Mouse (Mus musculus) liver, embryonic 16.5 days (tissue): ENCODE results near the gene Ccdc33. TPM values are rescaled to one million over a fixed set of nuclear protein-coding genes. Genes with fewer than 3 reads are reported as not detected.

ENCODE experiments used
- ATAC-seq: fragments of 200-750 bp; cut with Nextera tagmentation; 2 replicates; pipeline ENCODE4 v1.8.0; 2017; ENCODE audit warnings: low read depth, mild to moderate bottlenecking, moderate number of reproducible peaks, moderate library complexity
- H3K27ac ChIP-seq: fragments of 300-500 bp; sonication (generic); 2 replicates; pipeline ENCODE4 v1.5.1; 2014; ENCODE audit warnings: mild to moderate bottlenecking, low read length
- H3K27me3 ChIP-seq: fragments of 300-500 bp; sonication (generic); 2 replicates; pipeline ENCODE4 v1.6.1; 2014; ENCODE audit warnings: low read depth, low read length, mixed read lengths; ENCODE audit not compliant: control insufficient read depth, insufficient read depth
- H3K36me3 ChIP-seq: fragments of 300-500 bp; sonication (generic); 2 replicates; pipeline ENCODE4 v1.6.1; 2014; ENCODE audit warnings: mild to moderate bottlenecking; ENCODE audit not compliant: control insufficient read depth, insufficient read depth
- H3K4me1 ChIP-seq: fragments of 300-500 bp; sonication (generic); 2 replicates; pipeline ENCODE4 v1.6.1; 2014; ENCODE audit warnings: low read depth, low read length, mixed read lengths; ENCODE audit not compliant: control insufficient read depth
- H3K4me2 ChIP-seq: fragments of 300-500 bp; sonication (generic); 2 replicates; pipeline ENCODE4 v1.6.1; 2014; ENCODE audit warnings: low read depth, low read length, mixed read lengths
- H3K4me3 ChIP-seq: fragments of 300-500 bp; sonication (generic); 2 replicates; pipeline ENCODE4 v1.5.1; 2014; ENCODE audit warnings: low read depth, mild to moderate bottlenecking, low read length
- H3K9ac ChIP-seq: fragments of 300-500 bp; sonication (generic); 2 replicates; pipeline ENCODE4 v1.6.1; 2014; ENCODE audit warnings: low read depth, low read length
- H3K9me3 ChIP-seq: fragments of 300-500 bp; sonication (generic); replicated peaks from 2 replicates; pipeline ENCODE4 v1.6.1; 2016; ENCODE audit warnings: low read length; ENCODE audit not compliant: control insufficient read depth
- WGBS: fragments of 180-500 bp; shearing (Covaris S2); extraction: QIAGEN DNeasy Blood & Tissue Kit; methylation state at CpG from one replicate; pipeline ENCODE4 v1.1.7; 2014; ENCODE audit not compliant: insufficient replicate concordance; 5-methylcytosine and 5-hydroxymethylcytosine counted together
- polyA plus RNA-seq: library from polyadenylated mRNA; unstranded; fragments of >200 nt; fragmentation: Nextera tagmentation; extraction: Ambion mirVana; gene quantifications from 2 replicates; pipeline ENCODE4 v1.2.1, GENCODE M21; 2015

Ccdc33 gene
- polyA plus RNA-seq, 1 experiment from 2014 or later, result not detected

GRCm38 (mm10) chr9:58115297-58115925, 3.2 kb downstream of the Ccdc33 start:
- WGBS, result 24% methylated on average over 7 of the region's 7 CpGs
- Histone ChIP-seq H3K4me3 (no peak overlapping the region), H3K27ac (no peak overlapping the region), H3K4me1 (no peaks in the 10 kb centered on the region; the same call in 1 of the 2 replicates), H3K36me3 (no peaks in the 10 kb centered on the region), H3K4me2 (no peak overlapping the region), H3K9me3 (no peaks in the 10 kb centered on the region), H3K27me3 (peaks cover 34% of the 10 kb centered on the region), H3K9ac (no peak overlapping the region)
- no peak for ATAC-seq

- ATAC-seq, result no peak
- Histone ChIP-seq H3K9me3 (no peaks in the 10 kb centered on the region), H3K27ac (no peak overlapping the region), H3K9ac (no peak overlapping the region), H3K4me3 (no peak overlapping the region), H3K36me3 (no peaks in the 10 kb centered on the region), H3K4me2 (no peak overlapping the region), H3K4me1 (no peaks in the 10 kb centered on the region; the same call in 1 of the 2 replicates), H3K27me3 (peaks cover 34% of the 10 kb centered on the region)
- WGBS, result 7% methylated on average over 9 of the region's 9 CpGs
Measured at GRCm38 (mm10) chr9:58114019-58114418, 4.6 kb downstream of the Ccdc33 start.

GRCm38 (mm10) chr9:58113279-58113884, 5.2 kb downstream of the Ccdc33 start:
- H3K4me3 ChIP-seq, result no peak overlapping the region

GRCm38 (mm10) chr9:58112866-58113278, 5.8 kb downstream of the Ccdc33 start:
- no peak for ATAC-seq
- Histone ChIP-seq H3K9me3 (no peaks in the 10 kb centered on the region), H3K4me1 (no peaks in the 10 kb centered on the region; the same call in 1 of the 2 replicates), H3K4me3 (no peak overlapping the region), H3K4me2 (no peak overlapping the region), H3K9ac (no peak overlapping the region), H3K27me3 (peaks cover 34% of the 10 kb centered on the region), H3K27ac (no peak overlapping the region), H3K36me3 (no peaks in the 10 kb centered on the region)
- 13% methylated on average over 6 of the region's 6 CpGs for WGBS

More at GRCm38 (mm10) chr9:58113279-58113884, 5.2 kb downstream of the Ccdc33 start:
- Histone ChIP-seq H3K4me2 (no peak overlapping the region), H3K9ac (no peak overlapping the region), H3K36me3 (no peaks in the 10 kb centered on the region), H3K9me3 (no peaks in the 10 kb centered on the region), H3K4me1 (no peaks in the 10 kb centered on the region; the same call in 1 of the 2 replicates), H3K27me3 (peaks cover 34% of the 10 kb centered on the region), H3K27ac (no peak overlapping the region)
- 6% methylated on average over 22 of the region's 22 CpGs for WGBS
- ATAC-seq, result no peak

- Histone ChIP-seq H3K4me1 (no peaks in the 10 kb centered on the region; the same call in 1 of the 2 replicates), H3K27ac (no peak overlapping the region), H3K4me2 (no peak overlapping the region), H3K36me3 (no peaks in the 10 kb centered on the region), H3K9ac (no peak overlapping the region), H3K27me3 (peaks cover 34% of the 10 kb centered on the region), H3K9me3 (no peaks in the 10 kb centered on the region), H3K4me3 (no peak overlapping the region)
- ATAC-seq, result no peak
- WGBS, result 23% methylated on average over 6 of the region's 6 CpGs
Measured at GRCm38 (mm10) chr9:58112321-58112751, 6.3 kb downstream of the Ccdc33 start.

GRCm38 (mm10) chr9:58111431-58111830, 7.2 kb downstream of the Ccdc33 start:
- H3K36me3 ChIP-seq, result no peaks in the 10 kb centered on the region
- 50% methylated on average over 6 of the region's 6 CpGs for WGBS
- peaks cover 34% of the 10 kb centered on the region for H3K27me3 ChIP-seq
- H3K9ac ChIP-seq, result no peak overlapping the region
- no peaks in the 10 kb centered on the region; the same call in 1 of the 2 replicates for H3K4me1 ChIP-seq
- H3K4me2 ChIP-seq, result no peak overlapping the region
- no peak overlapping the region for H3K4me3 ChIP-seq
- no peak overlapping the region for H3K27ac ChIP-seq
- H3K9me3 ChIP-seq, result no peaks in the 10 kb centered on the region
- ATAC-seq, result no peak

- H3K9ac ChIP-seq, result no peak overlapping the region
- H3K36me3 ChIP-seq, result no peaks in the 10 kb centered on the region
- peaks cover 32% of the 10 kb centered on the region for H3K27me3 ChIP-seq
- H3K27ac ChIP-seq, result no peak overlapping the region
- no peaks in the 10 kb centered on the region for H3K9me3 ChIP-seq
- 61% methylated on average over 5 of the region's 5 CpGs for WGBS
- H3K4me2 ChIP-seq, result no peak overlapping the region
- H3K4me3 ChIP-seq, result no peak overlapping the region
- no peaks in the 10 kb centered on the region; the same call in 1 of the 2 replicates for H3K4me1 ChIP-seq
- ATAC-seq, result no peak
Measured at GRCm38 (mm10) chr9:58110787-58111186, 7.8 kb downstream of the Ccdc33 start.

GRCm38 (mm10) chr9:58107494-58107893, 11.1 kb downstream of the Ccdc33 start:
- ATAC-seq, result no peak
- H3K36me3 ChIP-seq, result no peaks in the 10 kb centered on the region
- no peak overlapping the region for H3K4me3 ChIP-seq
- no peak overlapping the region for H3K4me2 ChIP-seq
- 55% methylated on average over 5 of the region's 5 CpGs for WGBS
- H3K9me3 ChIP-seq, result no peaks in the 10 kb centered on the region
- no peak overlapping the region for H3K9ac ChIP-seq
- H3K4me1 ChIP-seq, result no peaks in the 10 kb centered on the region
- H3K27ac ChIP-seq, result no peak overlapping the region
- H3K27me3 ChIP-seq, result peaks cover 5% of the 10 kb centered on the region; the same call in 1 of the 2 replicates

GRCm38 (mm10) chr9:58105595-58106169, 12.9 kb downstream of the Ccdc33 start:
- Histone ChIP-seq H3K9me3 (no peaks in the 10 kb centered on the region), H3K9ac (no peak overlapping the region), H3K4me3 (no peak overlapping the region), H3K4me1 (no peaks in the 10 kb centered on the region), H3K27me3 (no peaks in the 10 kb centered on the region), H3K36me3 (no peaks in the 10 kb centered on the region), H3K27ac (no peak overlapping the region), H3K4me2 (no peak overlapping the region)
- no peak for ATAC-seq
- WGBS, result 51% methylated on average over 15 of the region's 15 CpGs
